ENCODE assay signal across 22 mouse cellular contexts in genomic region chr9:34980516-34981265, GRCm38 (mm10).
DNase-seq lines count a peak whose midpoint lies in the region; ATAC-seq lines count a peak whose summit lies in the region.
"Had no signal": no experiment of that assay in that cellular context is flagged by ENCODE, and none has a peak within 500 bp of the region (broad histone marks: within the 10 kb centered on the region; RNA-seq: fewer than 3 reads in every experiment).

No protein-coding gene starts in this region.

- H3K27ac ChIP-seq in heart, embryonic 11.5 days (ENCODE audit: low read depth, low read length): no peak overlapping the region

- intact Hi-C loops in left cerebral cortex, postnatal 4 days (cut with DNase I): no loop called here

- DNase-seq in cerebellum, adult 9-10 months: peak; percentile 73
- DNase-seq in cerebellum, postnatal 36 days: no peak
- peak; percentile 75 for DNase-seq in heart, adult 11 months
- DNase-seq in left cerebral cortex, postnatal 4 days: peak; percentile 34
- no peak for DNase-seq in left cerebral cortex, adult 9 months (ENCODE audit: low spot score in 2 of 2)
- peak; percentile 68 for DNase-seq in brain, adult 2 months (ENCODE audit: low read depth, low spot score)
- DNase-seq in lung, postnatal 14 days: no peak
- DNase-seq: adrenal gland, adult 2 months; adrenal gland, adult 8-10 months; adrenal gland, postnatal 10 days; adrenal gland, postnatal 14 days; adrenal gland, postnatal 25 days; adrenal gland, postnatal 36 days; B cell, adult 2 months; cerebellum, adult 11 months; cerebellum, adult 11-12 months; cerebellum, adult 18-20 months had no signal

- no peak for ATAC-seq in heart, embryonic 11.5 days (replicated peaks; ENCODE audit: insufficient number of reproducible peaks, low FRiP score, low TSS enrichment)
- ATAC-seq: activated CD4-positive, CD25-positive, alpha-beta regulatory T cell, adult 4 months; CD4-positive, CD25-positive, alpha-beta regulatory T cell, adult 4 months; Patski had no signal

- no peak overlapping the region for H3K9ac ChIP-seq in heart, embryonic 11.5 days (ENCODE audit: low read depth, low read length)

- H3K27me3 ChIP-seq in heart, embryonic 11.5 days (ENCODE audit: control insufficient read depth, insufficient read depth, low read length): peaks cover 6% of the 10 kb centered on the region; the same call in 1 of the 2 replicates
- H3K27me3 ChIP-seq: Patski had no signal

- 72% methylated on average over 5 of the region's 5 CpGs for WGBS in heart, embryonic 11.5 days (ENCODE audit: insufficient replicate concordance)

- H3K4me2 ChIP-seq in heart, embryonic 11.5 days: no peak overlapping the region

- no peaks in the 10 kb centered on the region for H3K9me3 ChIP-seq in heart, embryonic 11.5 days (replicated peaks; ENCODE audit: control insufficient read depth, low read length)
- H3K9me3 ChIP-seq: G1E had no signal

- no peaks in the 10 kb centered on the region for H3K36me3 ChIP-seq in heart, embryonic 11.5 days (ENCODE audit: control insufficient read depth, insufficient read depth, low read length)
- H3K36me3 ChIP-seq: G1E had no signal

- H3K4me3 ChIP-seq in heart, embryonic 11.5 days (ENCODE audit: low read depth, low read length): no peak overlapping the region

- no peaks in the 10 kb centered on the region for H3K4me1 ChIP-seq in heart, embryonic 11.5 days (ENCODE audit: control insufficient read depth, insufficient read depth, low read length)

Comparison
In these comparisons a context has a peak if more than half of its experiments do, and no peak if none do; other contexts are left out.
1. DNase-seq: peak in cerebellum, adult 9-10 months (single experiment), heart, adult 11 months (single experiment), left cerebral cortex, postnatal 4 days (single experiment) and brain, adult 2 months (single experiment); none in cerebellum, postnatal 36 days (0 of 2), left cerebral cortex, adult 9 months (0 of 2) and lung, postnatal 14 days (single experiment).